Mouse (Mus musculus): ENCODE results near the gene Mylk2. TPM values are rescaled to one million over a fixed set of nuclear protein-coding genes. Genes with fewer than 3 reads are reported as not detected.

Gene Mylk2
- polyA plus RNA-seq, 2 experiments: not detected

GRCm38 (mm10) chr2:152939846-152940245 is 28.7 kb downstream of the Mylk2 start:
- Histone ChIP-seq H3K27ac (no peak overlapping the region), H3K9ac (replicated peaks) (no peak overlapping the region), H3K36me3 (replicated peaks; ENCODE audit: control insufficient read depth, insufficient read depth, low read depth) (no peaks in the 10 kb centered on the region), H3K4me3 (ENCODE audit: insufficient read depth in 1 of 2, low read depth in 2 of 2, low read length in 2 of 2) (no peak overlapping the region), H3K4me2 (ENCODE audit: low read depth) (no peak overlapping the region), H3K27me3 (ENCODE audit: control insufficient read depth, insufficient read depth, low read length) (peaks cover 33% of the 10 kb centered on the region), H3K9me3 (ENCODE audit: control insufficient read depth, low read length) (no peaks in the 10 kb centered on the region), H3K4me1 (replicated peaks; ENCODE audit: control insufficient read depth in 2 of 2, insufficient read depth in 2 of 2, low read length in 1 of 2) (no peaks in the 10 kb centered on the region)
- WGBS (ENCODE audit: insufficient replicate concordance): 3% methylated on average over 4 of the region's 4 CpGs
- ATAC-seq (ENCODE audit: insufficient read depth) (no peak), DNase-seq (ENCODE audit: low read depth in 3 of 3, low spot score in 3 of 3) (no peak)
- peak; percentile 93 for TF ChIP-seq CTCF (IDR thresholded peaks at IDR 0.05; ENCODE audit: low read depth)
- no peak for TF ChIP-seq EP300 (IDR thresholded peaks at IDR 0.05; ENCODE audit: low read depth)

DNA sequence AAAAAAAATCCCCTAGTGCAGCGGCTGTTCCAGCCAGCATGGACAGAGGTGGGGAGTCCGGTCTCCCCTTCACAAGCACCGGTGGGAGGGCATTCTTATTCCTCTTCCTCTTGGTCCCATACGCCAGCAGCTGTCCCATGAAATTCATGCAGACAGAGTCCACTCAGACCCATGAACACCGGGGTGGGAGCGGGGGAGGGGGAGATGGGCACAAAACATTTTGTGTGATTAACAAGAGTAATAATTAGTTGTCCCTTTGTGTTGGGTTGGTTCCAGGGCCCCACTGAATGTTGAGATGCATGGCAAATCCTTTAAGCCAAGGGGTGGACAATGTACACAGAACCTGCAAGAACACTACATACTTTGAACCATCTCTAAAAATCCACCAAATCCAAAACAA is 30.0 kb downstream of the Mylk2 start:
- Histone ChIP-seq H3K27me3 (ENCODE audit: control insufficient read depth, insufficient read depth, low read length) (peaks cover 37% of the 10 kb centered on the region), H3K9ac (replicated peaks) (no peak overlapping the region), H3K9me3 (ENCODE audit: control insufficient read depth, low read length) (no peaks in the 10 kb centered on the region), H3K4me3 (ENCODE audit: insufficient read depth in 1 of 2, low read depth in 2 of 2, low read length in 2 of 2) (no peak overlapping the region), H3K27ac (no peak overlapping the region), H3K36me3 (replicated peaks; ENCODE audit: control insufficient read depth, insufficient read depth, low read depth) (no peaks in the 10 kb centered on the region), H3K4me2 (ENCODE audit: low read depth) (no peak overlapping the region), H3K4me1 (replicated peaks; ENCODE audit: control insufficient read depth in 2 of 2, insufficient read depth in 2 of 2, low read length in 1 of 2) (no peaks in the 10 kb centered on the region)
- TF ChIP-seq EP300 (IDR thresholded peaks at IDR 0.05; ENCODE audit: low read depth) (no peak), CTCF (IDR thresholded peaks at IDR 0.05; ENCODE audit: low read depth) (no peak)
- no peak for DNase-seq (ENCODE audit: low read depth in 3 of 3, low spot score in 3 of 3)
- ATAC-seq (ENCODE audit: insufficient read depth): no peak
- WGBS (ENCODE audit: insufficient replicate concordance): 63% methylated on average over 6 of the region's 6 CpGs

- Histone ChIP-seq H3K27ac (no peak overlapping the region), H3K4me1 (replicated peaks; ENCODE audit: control insufficient read depth in 2 of 2, insufficient read depth in 2 of 2, low read length in 1 of 2) (no peaks in the 10 kb centered on the region), H3K4me3 (ENCODE audit: insufficient read depth in 1 of 2, low read depth in 2 of 2, low read length in 2 of 2) (no peak overlapping the region), H3K4me2 (ENCODE audit: low read depth) (no peak overlapping the region), H3K9ac (replicated peaks) (no peak overlapping the region), H3K27me3 (ENCODE audit: control insufficient read depth, insufficient read depth, low read length) (peaks cover 37% of the 10 kb centered on the region), H3K9me3 (ENCODE audit: control insufficient read depth, low read length) (no peaks in the 10 kb centered on the region), H3K36me3 (replicated peaks; ENCODE audit: control insufficient read depth, insufficient read depth, low read depth) (no peaks in the 10 kb centered on the region)
- TF ChIP-seq EP300 (IDR thresholded peaks at IDR 0.05; ENCODE audit: low read depth) (no peak), CTCF (IDR thresholded peaks at IDR 0.05; ENCODE audit: low read depth) (no peak)
- no peak for ATAC-seq (ENCODE audit: insufficient read depth)
- 15% methylated on average over 7 of the region's 7 CpGs for WGBS (ENCODE audit: insufficient replicate concordance)
- DNase-seq (ENCODE audit: low read depth in 3 of 3, low spot score in 3 of 3): no peak
Measured at GRCm38 (mm10) chr2:152941776-152942175, 30.6 kb downstream of the Mylk2 start.

DNA sequence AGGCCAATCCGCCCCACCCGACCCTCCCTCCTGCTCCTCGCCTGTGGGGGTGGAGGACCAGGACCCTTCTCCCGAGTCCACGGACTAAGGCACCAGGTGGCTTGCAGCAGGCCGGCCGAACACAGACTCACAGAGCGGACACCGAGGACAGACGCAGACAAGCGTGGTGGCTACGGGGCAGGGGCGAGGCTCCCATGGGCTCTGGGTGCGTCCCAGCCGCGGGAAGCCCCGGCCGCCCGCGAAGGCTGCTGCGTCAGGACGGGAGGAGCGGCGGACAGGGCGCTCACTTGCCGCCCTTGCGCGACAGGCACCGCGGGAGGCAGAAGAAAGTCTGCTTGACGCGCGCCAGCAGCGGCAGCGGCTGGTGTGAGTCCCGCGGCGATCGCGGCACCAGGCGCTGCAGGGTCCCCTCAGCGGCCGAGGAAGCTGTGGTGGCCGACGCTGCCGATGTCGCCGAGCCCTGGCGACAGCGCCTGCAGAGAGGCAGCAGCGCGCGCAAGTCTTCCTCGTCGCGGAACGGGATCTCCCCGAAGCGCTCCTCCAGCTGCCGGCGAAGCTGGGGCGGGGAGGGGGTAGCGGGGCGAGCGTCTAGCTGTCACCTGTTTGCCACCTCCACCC is 31.9 kb downstream of the Mylk2 start:
- no peak overlapping the region for H3K9ac ChIP-seq (replicated peaks)
- no peak overlapping the region for H3K27ac ChIP-seq
- no peak for DNase-seq (ENCODE audit: low read depth in 3 of 3, low spot score in 3 of 3)
- H3K27me3 ChIP-seq (ENCODE audit: control insufficient read depth, insufficient read depth, low read length): peaks cover 37% of the 10 kb centered on the region
- H3K36me3 ChIP-seq (replicated peaks; ENCODE audit: control insufficient read depth, insufficient read depth, low read depth): no peaks in the 10 kb centered on the region
- TF ChIP-seq EP300 (IDR thresholded peaks at IDR 0.05; ENCODE audit: low read depth): no peak
- no peak for TF ChIP-seq CTCF (IDR thresholded peaks at IDR 0.05; ENCODE audit: low read depth)
- no peak overlapping the region; a peak in 1 of 4 replicates for H3K4me3 ChIP-seq (ENCODE audit: insufficient read depth in 1 of 2, low read depth in 2 of 2, low read length in 2 of 2)
- H3K4me1 ChIP-seq (replicated peaks; ENCODE audit: control insufficient read depth in 2 of 2, insufficient read depth in 2 of 2, low read length in 1 of 2): no peaks in the 10 kb centered on the region
- WGBS (ENCODE audit: insufficient replicate concordance): 1% methylated on average over 56 of the region's 65 CpGs
- no peaks in the 10 kb centered on the region for H3K9me3 ChIP-seq (ENCODE audit: control insufficient read depth, low read length)
- ATAC-seq (ENCODE audit: insufficient read depth): no peak
- peak overlapping the region; percentile 26; the same call in 1 of the 2 replicates for H3K4me2 ChIP-seq (ENCODE audit: low read depth)

DNA sequence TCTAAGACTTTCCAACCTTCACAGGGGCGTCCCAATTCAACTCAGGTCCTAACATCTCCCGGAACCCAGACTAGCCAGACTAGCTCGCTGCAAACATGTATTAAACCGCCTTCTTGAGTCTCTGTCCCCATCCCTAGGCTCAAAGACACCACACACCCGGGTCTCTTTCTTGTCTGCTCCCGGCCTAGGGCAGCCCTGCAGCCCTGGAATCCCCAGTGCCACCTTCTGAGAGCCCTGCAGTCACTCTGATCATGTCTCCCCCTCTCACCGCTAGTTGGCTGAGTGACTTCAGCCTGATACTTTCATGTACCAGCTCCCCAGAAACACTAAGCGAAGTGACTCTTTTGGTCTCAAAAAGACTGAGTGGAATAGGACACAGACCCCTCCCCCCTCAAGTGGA is 32.4 kb downstream of the Mylk2 start:
- no peak overlapping the region for H3K4me2 ChIP-seq (ENCODE audit: low read depth)

More for the DNA sequence above, 32.4 kb downstream of the Mylk2 start:
- H3K27ac ChIP-seq: no peak overlapping the region
- ATAC-seq (ENCODE audit: insufficient read depth) (no peak), DNase-seq (ENCODE audit: low read depth in 3 of 3, low spot score in 3 of 3) (no peak)
- H3K27me3 ChIP-seq (ENCODE audit: control insufficient read depth, insufficient read depth, low read length): peaks cover 37% of the 10 kb centered on the region
- no peaks in the 10 kb centered on the region for H3K36me3 ChIP-seq (replicated peaks; ENCODE audit: control insufficient read depth, insufficient read depth, low read depth)
- H3K9ac ChIP-seq (replicated peaks): no peak overlapping the region
- H3K4me1 ChIP-seq (replicated peaks; ENCODE audit: control insufficient read depth in 2 of 2, insufficient read depth in 2 of 2, low read length in 1 of 2): no peaks in the 10 kb centered on the region
- no peaks in the 10 kb centered on the region for H3K9me3 ChIP-seq (ENCODE audit: control insufficient read depth, low read length)
- no peak overlapping the region for H3K4me3 ChIP-seq (ENCODE audit: insufficient read depth in 1 of 2, low read depth in 2 of 2, low read length in 2 of 2)
- TF ChIP-seq CTCF (IDR thresholded peaks at IDR 0.05; ENCODE audit: low read depth): no peak
- TF ChIP-seq EP300 (IDR thresholded peaks at IDR 0.05; ENCODE audit: low read depth): no peak
- 9% methylated on average over 8 of the region's 8 CpGs for WGBS (ENCODE audit: insufficient replicate concordance)

Data from liver, embryonic 14.5 days (tissue).